Mouse (Mus musculus): Measurements from ENCODE around the gene Ahcyl1.

- no peak for TF ChIP-seq CTCF (IDR thresholded peaks at IDR 0.05; ENCODE audit: low read depth)
- no peak for TF ChIP-seq EP300 (IDR thresholded peaks at IDR 0.05; ENCODE audit: low read depth)
Observed at GRCm38 (mm10) chr3:107683587-107683986, 12.8 kb downstream of the Ahcyl1 start.
